Mouse (Mus musculus): ENCODE results near the gene Adra2c.
A peak's percentile ranks its signal among the peaks of the same experiment; 100 is the strongest.

The Adra2c gene

DNA sequence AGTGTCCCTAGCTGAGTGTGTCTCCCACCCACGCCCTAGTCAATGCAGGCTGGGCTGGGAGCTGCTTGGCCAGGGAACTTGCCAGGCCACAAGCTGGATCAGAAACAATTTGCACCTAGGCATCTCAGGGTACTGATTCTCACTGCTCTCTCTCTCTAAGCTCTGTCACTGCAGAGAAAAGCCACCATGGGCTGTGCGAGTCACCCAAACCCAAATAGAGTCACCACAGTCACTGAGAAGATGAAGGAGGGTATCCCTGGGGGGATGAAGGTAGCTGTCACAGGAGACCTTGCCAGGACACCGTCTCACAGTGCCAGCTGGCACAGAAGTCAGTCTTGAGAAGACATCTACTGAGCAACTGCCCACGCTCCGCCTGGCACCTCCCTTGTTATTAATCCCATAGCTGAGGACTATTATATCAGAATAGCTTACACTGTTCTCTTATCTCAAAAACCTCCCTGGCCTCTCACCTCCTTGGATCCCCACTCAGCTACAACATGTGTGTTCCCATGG, 33.7 kb downstream of the Adra2c start:
- DNase-seq, result no peak

DNA sequence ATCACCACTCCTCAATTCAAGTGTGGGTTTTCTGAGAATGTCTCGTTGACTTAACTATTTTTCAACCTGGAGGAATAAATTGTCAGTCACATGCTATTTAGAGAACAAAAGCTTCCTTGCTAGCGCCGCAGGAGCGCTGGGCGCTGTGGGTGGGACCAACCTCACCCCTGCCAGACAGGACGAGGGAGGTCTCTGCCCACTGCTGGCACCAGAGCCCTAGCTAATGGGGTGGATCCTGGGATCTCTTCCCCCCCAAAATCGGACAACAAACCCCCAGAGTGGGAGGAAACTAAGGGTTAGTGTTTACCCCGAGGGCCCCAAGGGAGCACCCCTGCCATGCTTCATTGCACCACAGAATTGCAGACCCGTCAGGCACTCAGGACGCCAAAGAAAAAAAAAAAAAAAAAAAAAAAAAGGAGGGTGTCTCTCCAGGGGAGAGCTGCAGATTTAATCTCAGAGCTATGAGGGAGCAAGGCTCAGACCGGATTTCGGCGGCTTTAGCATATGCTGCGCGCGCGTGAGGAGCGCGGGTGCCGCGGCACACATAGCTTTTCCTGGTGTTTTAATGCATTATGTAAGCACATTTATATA, 35.2 kb downstream of the Adra2c start:
- DNase-seq, result peak; percentile 79

DNA sequence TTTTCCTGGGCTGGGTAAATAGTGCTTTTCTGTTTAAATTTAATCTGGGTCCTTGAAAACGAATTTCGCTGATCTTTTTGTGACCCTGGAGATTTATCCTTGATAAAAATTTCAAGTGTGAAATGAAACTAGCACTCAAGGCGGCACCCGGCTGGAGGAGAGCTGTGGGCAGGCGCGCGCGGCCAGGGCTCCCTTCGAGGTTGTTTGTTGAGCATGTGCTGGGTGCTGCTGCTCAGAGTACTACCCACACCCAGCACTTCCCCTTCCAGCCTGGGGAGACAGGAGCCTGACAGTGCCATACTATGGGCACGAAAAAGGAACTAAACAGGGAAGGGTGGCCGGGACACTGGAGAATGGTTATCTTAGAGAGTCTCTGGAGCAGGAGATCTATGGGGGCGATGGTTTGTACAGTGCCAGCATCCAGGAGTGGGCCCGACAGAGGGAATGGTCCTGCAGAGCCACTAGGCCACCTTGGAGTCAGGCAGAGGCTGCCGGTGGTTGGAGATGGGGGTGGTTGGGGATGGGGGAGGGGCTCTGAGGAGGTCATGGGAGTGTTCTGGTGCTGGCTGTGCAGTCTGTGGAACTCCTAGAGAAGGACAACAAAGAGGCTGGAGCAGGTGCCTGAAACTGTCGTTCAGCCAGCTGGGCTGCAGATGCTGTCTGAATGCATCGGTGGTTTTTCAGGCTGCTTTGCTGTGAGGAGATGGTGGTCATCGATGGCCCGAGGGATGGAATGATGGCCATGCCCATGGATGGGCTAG, 35.9 kb downstream of the Adra2c start:
- DNase-seq, result peak; percentile 72

DNA sequence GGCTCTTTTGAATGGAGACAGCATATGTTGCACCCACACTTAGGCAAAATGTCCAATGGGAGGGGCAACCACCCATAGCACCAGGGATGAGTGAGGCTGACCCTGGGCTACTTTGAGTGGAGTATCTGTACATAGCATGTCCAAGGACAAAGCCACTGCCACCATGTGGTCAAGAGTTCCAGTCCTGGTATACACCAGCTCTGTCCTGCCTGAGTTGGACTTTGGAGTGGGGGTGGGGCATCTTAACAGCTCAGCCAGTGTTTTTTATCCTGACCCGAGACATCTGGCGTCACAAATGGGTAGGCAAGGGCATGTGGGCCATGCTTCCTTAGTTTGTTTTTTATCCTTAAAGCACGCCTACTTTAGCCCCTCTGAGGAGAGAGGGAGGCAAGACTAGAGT, 36.5 kb downstream of the Adra2c start:
- DNase-seq, result no peak

DNA sequence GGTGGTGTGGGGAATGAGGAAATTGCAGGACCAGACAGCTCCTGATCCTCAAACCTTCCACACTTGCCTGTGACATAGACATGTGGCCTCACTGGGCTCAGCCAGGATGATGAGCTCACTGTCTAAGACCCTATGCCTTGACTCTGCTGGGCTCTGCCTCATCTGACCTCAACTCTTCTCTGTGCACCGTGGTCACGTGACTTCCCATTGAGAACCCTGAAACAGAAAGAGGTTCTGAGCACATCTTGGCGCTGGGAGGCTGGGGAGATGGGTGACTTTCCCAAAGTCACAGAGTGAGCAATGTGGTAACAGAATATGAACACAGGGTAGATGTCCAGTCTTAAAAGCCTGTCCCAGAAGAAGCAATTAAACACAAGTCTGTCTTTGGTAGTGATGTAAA, 37.1 kb downstream of the Adra2c start:
- no peak for DNase-seq

DNA sequence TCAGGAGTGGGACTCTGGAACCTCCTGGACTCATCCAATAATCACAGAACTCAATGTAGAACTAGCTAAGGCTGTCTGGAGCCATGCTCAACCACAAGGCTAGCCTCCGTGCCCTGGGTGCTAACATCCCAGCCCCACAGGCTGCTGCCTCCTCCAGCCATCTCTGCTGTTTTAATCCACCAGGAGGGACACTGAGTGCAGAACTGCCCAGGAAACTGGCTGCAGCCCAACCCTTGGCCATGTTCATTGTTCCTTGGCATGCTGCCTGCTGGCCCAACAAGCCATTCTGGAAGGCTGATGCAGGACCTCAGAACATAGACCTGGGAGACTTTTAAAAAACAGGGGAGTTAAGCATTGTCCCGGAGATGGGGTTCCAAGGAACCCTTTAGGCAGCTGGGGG, 42.5 kb downstream of the Adra2c start:
- DNase-seq, result peak; percentile 63

DNA sequence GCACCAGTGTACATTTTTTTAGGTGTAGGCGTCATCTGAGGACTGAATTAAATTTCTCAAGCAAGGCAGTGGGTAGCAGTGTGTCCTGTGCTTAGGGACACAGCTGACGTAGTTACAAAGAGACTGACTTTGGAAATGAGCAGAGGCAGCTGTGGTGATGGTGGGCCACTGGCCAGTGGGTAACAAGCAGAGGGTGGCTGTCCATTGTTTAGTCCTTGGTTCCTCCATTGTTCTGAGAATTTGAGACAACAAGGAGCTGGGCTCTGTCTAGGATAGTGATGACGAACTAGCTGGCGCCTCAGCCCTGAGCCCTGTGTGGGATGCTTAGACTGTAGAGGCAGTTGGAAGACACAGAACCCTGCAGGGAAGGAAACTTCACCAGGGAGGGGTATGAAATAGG, 52.7 kb downstream of the Adra2c start:
- DNase-seq, result peak; percentile 65
